Mouse (Mus musculus) midbrain, embryonic 12.5 days (tissue): ENCODE results near the gene Snx29. TPM values are rescaled to one million over a fixed set of nuclear protein-coding genes. Genes with fewer than 3 reads are reported as not detected.

Experiments used
- ATAC-seq: fragments of 200-750 bp; cut with Nextera tagmentation; 2 replicates; pipeline ENCODE4 v1.8.0; 2017; ENCODE audit warnings: low read depth, moderate TSS enrichment, moderate library complexity; ENCODE audit not compliant: low FRiP score
- H3K27ac ChIP-seq: fragments of 300-500 bp; sonication (generic); replicated peaks from 2 replicates; pipeline ENCODE4 v1.5.1; 2016; ENCODE audit warnings: mild to moderate bottlenecking
- H3K27me3 ChIP-seq: fragments of 300-500 bp; sonication (generic); 2 replicates; pipeline ENCODE4 v1.6.1; 2016; ENCODE audit warnings: mild to moderate bottlenecking
- H3K36me3 ChIP-seq: fragments of 300-500 bp; sonication (generic); 2 replicates; pipeline ENCODE4 v1.6.1; 2016
- H3K4me1 ChIP-seq: fragments of 300-500 bp; sonication (generic); 2 replicates; pipeline ENCODE4 v1.6.1; 2016
- H3K4me2 ChIP-seq: fragments of 300-500 bp; sonication (generic); replicated peaks from 2 replicates; pipeline ENCODE4 v1.6.1; 2016; ENCODE audit warnings: mild to moderate bottlenecking, moderate library complexity
- H3K4me3 ChIP-seq: fragments of 300-500 bp; sonication (generic); 2 replicates; pipeline ENCODE4 v1.5.1; 2016; ENCODE audit warnings: mild to moderate bottlenecking
- H3K9ac ChIP-seq: fragments of 300-500 bp; sonication (generic); replicated peaks from 2 replicates; pipeline ENCODE4 v1.6.1; 2016; ENCODE audit warnings: mild to moderate bottlenecking, moderate library complexity
- H3K9me3 ChIP-seq: fragments of 300-500 bp; sonication (generic); 2 replicates; pipeline ENCODE4 v1.6.1; 2016; ENCODE audit warnings: mild to moderate bottlenecking
- WGBS: fragments of 180-500 bp; shearing (Covaris S2); methylation state at CpG from one replicate; pipeline ENCODE4 v1.1.7; 2016; 5-methylcytosine and 5-hydroxymethylcytosine counted together
- polyA plus RNA-seq: library from polyadenylated mRNA; unstranded; fragments of >200 nt; fragmentation: Nextera tagmentation; extraction: Ambion mirVana; gene quantifications from 2 replicates; pipeline ENCODE4 v1.2.1, GENCODE M21; 2016

The Snx29 gene
- polyA plus RNA-seq, 1 experiment from 2014 or later = 19.6 TPM

DNA sequence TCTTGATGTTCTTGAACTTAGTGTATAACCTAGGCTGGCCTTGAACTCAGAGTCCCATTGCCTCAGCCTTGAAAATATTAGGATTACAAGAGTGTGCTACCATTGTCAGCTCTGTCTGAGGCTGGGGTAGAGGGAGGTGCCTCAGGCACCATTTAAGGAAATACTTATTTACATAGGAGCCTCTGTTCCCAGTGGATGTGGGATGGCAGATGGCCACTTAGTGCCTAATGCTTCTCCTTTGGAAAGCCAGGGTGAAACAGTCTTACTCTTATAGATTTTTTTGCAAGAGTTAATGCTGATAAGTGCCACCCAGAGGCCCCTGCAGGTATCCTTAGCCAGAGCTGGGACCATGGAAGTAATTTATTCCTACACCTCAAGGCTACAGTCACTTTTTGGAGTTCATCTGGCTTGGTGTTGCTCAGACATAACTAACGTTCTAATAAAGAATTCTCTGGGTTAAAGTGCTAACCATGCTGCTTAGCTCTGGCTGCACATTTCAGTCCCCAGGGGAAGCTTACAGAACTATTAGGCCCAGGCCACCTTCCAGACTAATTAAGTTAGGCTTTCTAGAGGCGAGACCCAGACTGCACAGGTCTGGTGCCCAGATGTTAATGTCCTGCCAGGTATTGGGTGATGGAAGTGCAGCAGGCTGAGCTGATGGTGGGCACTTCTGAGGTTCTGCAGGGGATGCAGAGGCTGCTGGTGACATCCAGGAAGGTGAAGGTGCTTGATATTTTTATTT, 135.1 kb downstream of the Snx29 start:
- no peak overlapping the region for H3K4me2 ChIP-seq
- H3K36me3 ChIP-seq = peaks cover 17% of the 10 kb centered on the region; the same call in 1 of the 2 replicates
- H3K9ac ChIP-seq = no peak overlapping the region
- H3K27me3 ChIP-seq = no peaks in the 10 kb centered on the region
- H3K4me3 ChIP-seq = no peak overlapping the region
- H3K9me3 ChIP-seq = no peaks in the 10 kb centered on the region
- 55% methylated on average over 2 of the region's 2 CpGs for WGBS
- ATAC-seq = peak; percentile 41; the same call in 1 of the 2 replicates
- H3K27ac ChIP-seq = no peak overlapping the region
- no peaks in the 10 kb centered on the region for H3K4me1 ChIP-seq

DNA sequence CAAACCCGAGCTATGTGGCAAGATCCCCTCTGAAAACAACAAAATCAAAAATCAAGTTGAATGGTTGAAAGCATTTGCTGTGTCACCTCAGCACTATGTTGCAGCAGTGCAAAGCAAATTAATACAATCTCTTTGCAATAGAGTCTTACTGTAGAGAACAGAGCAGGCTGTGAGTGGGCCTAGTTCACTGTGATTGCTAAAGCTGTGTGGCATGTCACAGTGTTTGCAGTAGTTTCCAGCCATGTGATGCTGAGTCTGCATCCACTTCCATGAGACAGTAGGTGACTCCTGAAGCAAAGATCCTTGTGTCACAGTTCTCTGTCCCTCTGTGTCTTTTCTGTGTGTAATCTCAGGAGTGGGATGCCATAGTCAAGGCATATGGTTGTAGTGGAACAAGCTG, 137.5 kb downstream of the Snx29 start:
- H3K27ac ChIP-seq = no peak overlapping the region
- H3K4me2 ChIP-seq = no peak overlapping the region
- H3K9me3 ChIP-seq = no peaks in the 10 kb centered on the region
- no peaks in the 10 kb centered on the region for H3K27me3 ChIP-seq
- 93% methylated on average over 1 of the region's 1 CpGs for WGBS
- no peaks in the 10 kb centered on the region for H3K4me1 ChIP-seq
- H3K4me3 ChIP-seq = no peak overlapping the region
- peaks cover 3% of the 10 kb centered on the region; the same call in 1 of the 2 replicates for H3K36me3 ChIP-seq
- no peak for ATAC-seq
- no peak overlapping the region for H3K9ac ChIP-seq

DNA sequence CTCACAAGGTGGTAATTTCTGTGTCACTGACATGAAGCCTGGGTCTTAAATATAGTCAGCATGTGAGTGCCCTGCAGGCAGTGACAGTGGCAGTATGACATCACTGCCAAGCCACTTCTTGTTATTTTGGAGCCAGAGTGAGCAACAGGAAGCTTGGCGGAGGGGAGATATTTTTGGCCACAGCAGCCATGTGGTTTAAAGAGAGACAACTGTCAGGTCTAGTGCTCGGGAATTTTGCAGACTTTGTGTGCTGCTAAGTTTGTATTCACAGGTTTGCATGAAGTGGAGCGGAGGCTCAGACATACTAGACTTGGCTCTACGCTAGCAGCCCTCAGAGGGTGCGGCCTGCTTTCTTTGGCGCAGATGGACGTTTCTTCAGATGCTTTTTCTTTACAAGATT, 138.9 kb downstream of the Snx29 start:
- H3K9me3 ChIP-seq = no peaks in the 10 kb centered on the region
- H3K9ac ChIP-seq = no peak overlapping the region
- H3K4me3 ChIP-seq = no peak overlapping the region
- H3K36me3 ChIP-seq = no peaks in the 10 kb centered on the region; the same call in 1 of the 2 replicates
- 86% methylated on average over 7 of the region's 7 CpGs for WGBS
- H3K4me1 ChIP-seq = no peaks in the 10 kb centered on the region
- no peak for ATAC-seq
- H3K4me2 ChIP-seq = no peak overlapping the region
- no peaks in the 10 kb centered on the region for H3K27me3 ChIP-seq
- no peak overlapping the region for H3K27ac ChIP-seq

DNA sequence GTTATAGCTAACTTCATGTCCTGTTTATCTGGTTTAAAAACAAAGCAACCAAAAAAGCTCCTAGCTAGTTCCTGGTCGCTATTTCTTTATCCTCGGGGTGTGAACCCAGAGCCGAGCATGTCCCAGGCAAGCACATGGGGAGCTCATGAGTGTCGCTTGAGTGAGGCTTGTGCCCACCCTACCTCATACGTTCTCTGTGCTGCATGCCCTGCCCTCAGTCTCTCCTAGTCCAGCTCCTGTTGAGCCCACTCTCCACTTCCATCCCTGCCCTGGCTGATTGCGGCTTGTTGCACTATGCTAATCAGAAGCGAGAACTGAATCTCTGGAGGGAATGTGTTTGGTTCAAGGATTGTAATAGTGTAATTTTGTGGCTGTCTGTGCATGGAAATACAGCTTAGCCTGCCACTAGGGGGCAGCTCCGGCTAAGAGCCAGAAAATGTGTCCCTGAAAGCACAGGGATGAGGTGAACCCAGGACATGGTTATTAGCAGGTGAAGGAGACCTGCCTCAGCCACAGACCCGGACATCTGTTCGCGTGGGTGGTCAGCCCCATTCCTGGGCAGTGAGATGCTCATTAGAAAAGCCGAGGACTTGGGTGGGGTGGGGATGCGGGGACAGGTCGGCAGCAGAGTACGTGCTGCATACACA, 145.9 kb downstream of the Snx29 start:
- no peaks in the 10 kb centered on the region for H3K4me1 ChIP-seq

DNA sequence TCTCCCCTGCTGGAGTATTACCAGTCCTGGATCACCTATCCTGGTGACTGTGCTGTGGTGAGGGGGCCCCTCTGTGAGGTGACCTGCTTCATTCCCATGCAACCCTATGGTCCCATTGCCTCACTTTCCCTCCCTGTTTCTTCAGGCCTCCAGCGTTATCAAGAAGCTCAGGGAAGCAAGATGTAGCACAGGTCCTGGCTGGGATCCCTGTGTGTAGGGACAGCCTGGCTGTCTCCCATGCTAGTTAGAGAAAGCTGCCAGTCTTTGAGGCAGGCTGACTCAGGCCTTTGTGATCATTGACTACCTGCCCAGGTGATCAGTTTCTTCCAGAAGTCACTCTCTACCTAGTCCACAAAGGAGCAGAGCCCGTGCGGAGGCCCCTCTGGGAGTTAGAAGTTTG, 146.8 kb downstream of the Snx29 start:
- Histone ChIP-seq H3K27ac (no peak overlapping the region), H3K4me1 (no peaks in the 10 kb centered on the region), H3K4me3 (no peak overlapping the region), H3K9me3 (no peaks in the 10 kb centered on the region), H3K27me3 (no peaks in the 10 kb centered on the region; the same call in 1 of the 2 replicates), H3K36me3 (no peaks in the 10 kb centered on the region), H3K4me2 (no peak overlapping the region), H3K9ac (no peak overlapping the region)
- no peak for ATAC-seq
- 93% methylated on average over 3 of the region's 3 CpGs for WGBS

More for the DNA sequence above, 145.9 kb downstream of the Snx29 start:
- H3K9ac ChIP-seq = no peak overlapping the region; the same call in 1 of the 2 replicates
- H3K27me3 ChIP-seq = no peaks in the 10 kb centered on the region; the same call in 1 of the 2 replicates
- H3K9me3 ChIP-seq = no peaks in the 10 kb centered on the region
- no peak overlapping the region for H3K4me3 ChIP-seq
- no peaks in the 10 kb centered on the region for H3K36me3 ChIP-seq
- H3K4me2 ChIP-seq = no peak overlapping the region
- H3K27ac ChIP-seq = no peak overlapping the region
- 66% methylated on average over 15 of the region's 15 CpGs for WGBS
- peak; percentile 41; the same call in 1 of the 2 replicates for ATAC-seq

DNA sequence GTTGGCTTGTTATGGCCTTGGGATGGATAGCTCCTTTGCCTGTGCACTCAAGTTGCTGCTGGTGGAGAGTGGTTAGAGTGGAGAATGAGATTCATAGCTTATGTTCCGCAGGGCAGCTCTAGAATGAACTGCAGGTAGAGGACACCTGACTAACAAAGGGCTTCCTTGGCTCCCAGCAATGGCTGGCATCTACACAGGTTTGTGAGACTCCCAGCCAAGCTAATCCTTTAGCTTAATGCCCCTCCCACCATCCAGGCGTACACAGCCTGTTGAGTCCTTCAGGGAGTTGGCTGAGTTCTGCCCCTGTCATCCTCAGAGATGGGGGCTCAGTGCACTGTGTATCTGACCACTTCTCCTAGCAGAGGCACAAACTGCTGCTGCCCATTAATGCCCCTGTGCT, 148.5 kb downstream of the Snx29 start:
- H3K27me3 ChIP-seq = no peaks in the 10 kb centered on the region; the same call in 1 of the 2 replicates
- ATAC-seq = no peak

DNA sequence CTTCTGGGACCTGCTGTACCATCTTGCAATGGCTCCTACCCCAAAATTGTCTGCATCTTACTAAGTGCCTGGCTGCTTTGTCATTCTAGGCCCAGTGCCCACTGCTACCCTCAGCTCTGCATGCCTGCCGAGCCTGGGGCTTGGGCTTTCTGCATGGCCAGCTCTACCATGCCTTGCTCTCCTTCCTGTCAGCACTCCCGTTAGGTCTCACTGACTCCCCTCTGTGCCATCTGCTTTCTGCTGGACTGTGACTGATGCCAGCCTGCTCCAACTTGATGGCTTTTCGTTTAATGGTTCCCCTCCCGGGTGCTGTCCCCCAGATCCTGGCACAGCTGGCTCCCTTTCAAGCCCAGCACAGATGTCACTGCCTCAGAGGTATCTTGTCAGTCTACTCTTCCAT, 150.1 kb downstream of the Snx29 start:
- Histone ChIP-seq H3K4me2 (no peak overlapping the region), H3K4me1 (no peaks in the 10 kb centered on the region), H3K36me3 (0 out of 2 replicates have a peak, but pooled peaks cover 5% of the 10 kb centered on the region), H3K9me3 (no peaks in the 10 kb centered on the region), H3K9ac (no peak overlapping the region), H3K27ac (no peak overlapping the region), H3K4me3 (no peak overlapping the region), H3K27me3 (no peaks in the 10 kb centered on the region; the same call in 1 of the 2 replicates)
- ATAC-seq = no peak
- WGBS = 83% methylated on average over 4 of the region's 4 CpGs

More for the DNA sequence above, 148.5 kb downstream of the Snx29 start:
- no peak overlapping the region for H3K27ac ChIP-seq
- H3K4me3 ChIP-seq = no peak overlapping the region
- 0 out of 2 replicates have a peak, but pooled peaks cover 5% of the 10 kb centered on the region for H3K36me3 ChIP-seq
- H3K9ac ChIP-seq = no peak overlapping the region
- no peak overlapping the region for H3K4me2 ChIP-seq
- H3K4me1 ChIP-seq = no peaks in the 10 kb centered on the region
- no peaks in the 10 kb centered on the region for H3K9me3 ChIP-seq
- 76% methylated on average over 2 of the region's 2 CpGs for WGBS

DNA sequence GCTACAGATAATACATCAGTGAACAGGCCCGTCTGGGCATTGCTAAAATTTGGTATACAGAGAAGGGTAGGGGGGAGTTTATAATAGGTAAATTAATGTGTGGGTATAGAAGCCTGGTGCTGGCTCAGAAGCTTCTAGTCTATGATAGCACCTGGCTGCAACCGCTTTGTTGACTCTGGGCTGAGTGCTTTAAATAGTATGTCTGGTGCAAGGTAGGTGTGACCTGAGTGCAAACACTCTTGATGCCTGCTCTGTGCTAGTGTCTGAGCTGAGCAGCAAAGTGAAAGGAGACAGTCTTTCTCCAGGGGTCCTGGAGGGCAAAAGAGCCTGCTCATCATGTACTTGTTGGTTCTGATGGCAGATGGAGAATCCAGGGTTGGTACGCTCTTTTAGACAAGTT, 150.8 kb downstream of the Snx29 start:
- H3K27ac ChIP-seq = no peak overlapping the region
- H3K4me2 ChIP-seq = no peak overlapping the region
- H3K9ac ChIP-seq = no peak overlapping the region
- H3K36me3 ChIP-seq = 0 out of 2 replicates have a peak, but pooled peaks cover 5% of the 10 kb centered on the region
- WGBS = 94% methylated on average over 3 of the region's 3 CpGs
- no peaks in the 10 kb centered on the region for H3K9me3 ChIP-seq
- no peaks in the 10 kb centered on the region for H3K4me1 ChIP-seq
- no peaks in the 10 kb centered on the region; the same call in 1 of the 2 replicates for H3K27me3 ChIP-seq
- ATAC-seq = no peak
- H3K4me3 ChIP-seq = no peak overlapping the region

DNA sequence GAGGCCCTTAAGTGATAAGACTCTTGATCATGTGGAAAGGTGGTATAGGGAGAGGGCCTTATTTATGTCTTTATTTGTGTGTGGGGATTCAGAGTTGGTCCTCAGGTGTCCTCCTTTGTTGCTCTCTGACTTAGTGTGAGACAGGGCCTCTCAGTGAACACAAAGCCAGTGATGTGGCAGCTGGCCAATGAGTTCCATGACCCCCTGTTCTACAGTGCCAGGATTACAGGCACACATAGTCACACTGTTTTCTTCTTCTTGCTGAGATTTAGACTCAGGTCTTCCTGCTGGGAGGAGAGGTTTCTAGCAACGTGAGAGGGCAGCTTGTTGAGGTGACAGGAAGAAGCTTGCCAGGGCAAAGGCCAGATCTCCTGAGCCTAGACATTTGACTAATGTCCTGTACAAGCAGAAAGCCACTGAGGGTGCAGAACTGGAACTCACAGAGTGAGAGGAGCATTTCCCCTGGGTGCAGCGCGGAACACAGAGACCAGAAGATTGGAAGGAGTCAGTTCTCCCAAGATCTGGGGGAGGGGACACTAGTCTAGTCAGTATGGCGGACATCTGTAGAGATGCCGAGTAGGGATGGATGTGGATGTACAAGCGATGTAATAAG, 151.3 kb downstream of the Snx29 start:
- WGBS = 76% methylated on average over 6 of the region's 6 CpGs
- ATAC-seq = no peak
- H3K4me1 ChIP-seq = no peaks in the 10 kb centered on the region
- H3K9me3 ChIP-seq = no peaks in the 10 kb centered on the region
- H3K4me3 ChIP-seq = no peak overlapping the region
- H3K9ac ChIP-seq = no peak overlapping the region
- no peak overlapping the region for H3K27ac ChIP-seq
- 0 out of 2 replicates have a peak, but pooled peaks cover 5% of the 10 kb centered on the region for H3K36me3 ChIP-seq
- no peak overlapping the region for H3K4me2 ChIP-seq
- H3K27me3 ChIP-seq = no peaks in the 10 kb centered on the region; the same call in 1 of the 2 replicates

DNA sequence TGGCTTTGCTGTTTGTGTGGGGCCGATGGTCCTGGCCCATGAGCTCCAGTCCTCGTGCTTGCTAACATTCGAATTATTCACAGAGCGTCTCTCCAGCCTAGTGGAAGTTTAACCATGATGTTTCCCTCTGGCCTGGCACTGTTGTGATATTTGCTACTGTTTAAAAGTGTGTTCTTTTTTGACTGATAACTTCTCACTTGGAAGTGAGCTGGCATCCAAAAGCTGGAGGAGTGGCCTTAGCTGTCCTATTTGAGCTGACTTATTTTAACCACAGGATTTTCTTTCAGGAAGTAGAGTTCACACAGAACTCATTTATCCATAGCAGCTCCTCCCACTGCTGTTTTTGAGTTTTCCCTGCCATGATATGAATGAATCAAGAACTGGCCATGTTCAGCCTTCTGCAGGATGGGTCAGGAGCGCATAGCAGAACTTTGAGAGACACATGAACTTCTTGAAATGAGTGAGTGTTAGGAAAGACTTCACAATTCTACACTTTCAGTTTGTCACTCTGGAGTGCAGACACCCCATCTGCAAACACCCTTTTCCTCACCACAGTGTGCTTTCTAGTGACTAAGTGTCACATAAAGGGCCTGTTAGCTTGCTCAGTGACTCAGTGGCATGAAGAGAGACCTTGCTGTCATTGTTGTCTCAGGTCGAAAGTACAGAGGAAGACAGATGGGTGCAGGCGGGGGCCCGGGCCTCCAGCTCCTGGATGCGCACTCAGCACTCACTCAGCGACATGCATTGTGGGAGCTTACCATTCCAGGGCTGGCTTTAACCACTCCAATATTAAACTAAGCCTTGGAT, 152.6 kb downstream of the Snx29 start:
- H3K27ac ChIP-seq = no peak overlapping the region
- WGBS = 91% methylated on average over 10 of the region's 10 CpGs
- no peak overlapping the region for H3K4me2 ChIP-seq
- H3K9me3 ChIP-seq = no peaks in the 10 kb centered on the region
- 0 out of 2 replicates have a peak, but pooled peaks cover 5% of the 10 kb centered on the region for H3K36me3 ChIP-seq
- H3K4me3 ChIP-seq = no peak overlapping the region
- ATAC-seq = no peak
- H3K27me3 ChIP-seq = no peaks in the 10 kb centered on the region; the same call in 1 of the 2 replicates
- H3K9ac ChIP-seq = no peak overlapping the region
- H3K4me1 ChIP-seq = no peaks in the 10 kb centered on the region

DNA sequence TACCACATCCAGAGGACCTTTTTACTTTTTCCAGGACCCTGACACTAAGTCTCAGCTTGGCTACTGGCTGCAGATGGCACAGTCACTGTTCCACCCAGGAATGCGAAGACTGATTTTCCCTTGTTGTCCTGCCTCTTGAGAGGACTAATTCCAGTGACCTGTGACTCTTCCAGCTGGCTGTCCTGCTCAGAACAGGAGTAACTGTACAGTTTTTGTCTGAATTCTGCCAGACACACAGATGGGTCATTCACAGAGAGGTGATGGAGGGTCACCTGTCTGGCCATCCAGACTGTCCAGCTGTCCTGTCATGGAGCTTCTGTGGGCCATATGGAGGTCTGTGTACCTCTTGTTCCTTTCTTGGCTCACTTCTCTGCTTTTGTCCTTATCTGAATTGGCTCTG, 153.6 kb downstream of the Snx29 start:
- H3K36me3 ChIP-seq = 0 out of 2 replicates have a peak, but pooled peaks cover 5% of the 10 kb centered on the region
- WGBS = 96% methylated on average over 1 of the region's 1 CpGs
- H3K27me3 ChIP-seq = no peaks in the 10 kb centered on the region
- H3K27ac ChIP-seq = no peak overlapping the region
- ATAC-seq = no peak
- H3K9ac ChIP-seq = no peak overlapping the region
- no peaks in the 10 kb centered on the region for H3K4me1 ChIP-seq
- no peak overlapping the region for H3K4me3 ChIP-seq
- H3K4me2 ChIP-seq = no peak overlapping the region
- no peaks in the 10 kb centered on the region for H3K9me3 ChIP-seq
